Mouse (Mus musculus) cerebellum, adult 9-11 months (tissue): Measurements from ENCODE around the gene Olfm2.
A peak's percentile ranks its signal among the peaks of the same experiment; 100 is the strongest.

Source experiments
- DNase-seq: peaks from one replicate; pipeline ENCODE4 v3.0.0; 2022

The Olfm2 gene

GRCm38 (mm10) chr9:20745129-20745966, 801 bp downstream of the Olfm2 start:
- DNase-seq: no peak

GRCm38 (mm10) chr9:20743946-20744738, 2.0 kb downstream of the Olfm2 start:
- no peak for DNase-seq

GRCm38 (mm10) chr9:20740407-20740806, 5.7 kb downstream of the Olfm2 start:
- DNase-seq: peak; percentile 40

GRCm38 (mm10) chr9:20738251-20738999, 7.7 kb downstream of the Olfm2 start:
- DNase-seq: no peak

GRCm38 (mm10) chr9:20737227-20737626, 8.9 kb downstream of the Olfm2 start:
- DNase-seq: no peak

GRCm38 (mm10) chr9:20734692-20735091, 11.5 kb downstream of the Olfm2 start:
- DNase-seq: no peak

- DNase-seq: no peak
Observed at GRCm38 (mm10) chr9:20731797-20732196, 14.4 kb downstream of the Olfm2 start.

- DNase-seq: no peak
Observed at GRCm38 (mm10) chr9:20729451-20729850, 16.7 kb downstream of the Olfm2 start.

GRCm38 (mm10) chr9:20727601-20728113, 18.5 kb downstream of the Olfm2 start:
- no peak for DNase-seq

- no peak for DNase-seq
Observed at GRCm38 (mm10) chr9:20726859-20727600, 19.1 kb downstream of the Olfm2 start.

GRCm38 (mm10) chr9:20726134-20726858, 19.9 kb downstream of the Olfm2 start:
- no peak for DNase-seq

- DNase-seq: no peak
Observed at GRCm38 (mm10) chr9:20721582-20721981, 24.6 kb downstream of the Olfm2 start.

- no peak for DNase-seq
Observed at GRCm38 (mm10) chr9:20715332-20715731, 30.8 kb downstream of the Olfm2 start.

GRCm38 (mm10) chr9:20713478-20713987, 32.6 kb downstream of the Olfm2 start:
- no peak for DNase-seq

- DNase-seq: no peak
Observed at GRCm38 (mm10) chr9:20712934-20713477, 33.1 kb downstream of the Olfm2 start.

- no peak for DNase-seq
Observed at GRCm38 (mm10) chr9:20710471-20710870, 35.7 kb downstream of the Olfm2 start.

- no peak for DNase-seq
Observed at GRCm38 (mm10) chr9:20705981-20706380, 40.2 kb downstream of the Olfm2 start.

GRCm38 (mm10) chr9:20705420-20705819, 40.7 kb downstream of the Olfm2 start:
- DNase-seq: no peak

GRCm38 (mm10) chr9:20703832-20704380, 42.2 kb downstream of the Olfm2 start:
- no peak for DNase-seq

- DNase-seq: no peak
Observed at GRCm38 (mm10) chr9:20697466-20697865, 48.7 kb downstream of the Olfm2 start.
